In genomic region chr14:45878428-45878827, GRCm38 (mm10) we compare ENCODE assay signal across 8 mouse cellular contexts.
DNase-seq lines count a peak whose midpoint lies in the region; ATAC-seq and TF ChIP-seq lines count a peak whose summit lies in the region.

No protein-coding gene starts in this region.

- WGBS in liver, embryonic 11.5 days, result 20% methylated on average over 9 of the region's 9 CpGs
- 18% methylated on average over 9 of the region's 9 CpGs for WGBS in neural tube, embryonic 14.5 days
- 24% methylated on average over 9 of the region's 9 CpGs for WGBS in thymus, adult 2 months

- peak; percentile 39 for DNase-seq in layer of hippocampus, adult 11-12 months (ENCODE audit: low spot score)
- no peak for DNase-seq in layer of hippocampus, adult 9-10 months (ENCODE audit: low spot score)
- peak; percentile 69 for DNase-seq in embryo, embryonic 10 days (ENCODE audit: low spot score)
- peak; percentile 47 for DNase-seq in kidney, adult 9 months
- DNase-seq in liver, embryonic 11.5 days (ENCODE audit: low spot score), result peak; percentile 33
- no peak for DNase-seq in thymus, adult 2 months

- no peak overlapping the region for H3K4me3 ChIP-seq in liver, embryonic 11.5 days (ENCODE audit: low read depth, low read length)
- no peak overlapping the region for H3K4me3 ChIP-seq in neural tube, embryonic 14.5 days (ENCODE audit: low read depth, low read length)
- no peak overlapping the region for H3K4me3 ChIP-seq in thymus, adult 2 months (ENCODE audit: control insufficient read depth, insufficient read depth, low read length)

- no peak overlapping the region for H3K4me2 ChIP-seq in liver, embryonic 11.5 days
- H3K4me2 ChIP-seq in neural tube, embryonic 14.5 days (ENCODE audit: low read depth, low read length), result peak overlapping the region; percentile 8; the same call in 1 of the 2 replicates

- ATAC-seq in granulocyte monocyte progenitor cell, adult 5-6 weeks (replicated peaks; ENCODE audit: poor library complexity, severe bottlenecking), result 0 out of 2 replicates have a peak, but pooled peaks have one; percentile 27
- no peak for ATAC-seq in liver, embryonic 11.5 days (replicated peaks; ENCODE audit: low FRiP score)
- ATAC-seq in neural tube, embryonic 14.5 days (ENCODE audit: low read depth), result peak; percentile 79; the same call in 1 of the 2 replicates

- no peaks in the 10 kb centered on the region for H3K4me1 ChIP-seq in liver, embryonic 11.5 days (replicated peaks; ENCODE audit: control insufficient read depth, insufficient read depth, low read length)
- H3K4me1 ChIP-seq in neural tube, embryonic 14.5 days (ENCODE audit: control insufficient read depth, insufficient read depth, low read length), result no peaks in the 10 kb centered on the region
- H3K4me1 ChIP-seq in thymus, adult 2 months (replicated peaks; ENCODE audit: control insufficient read depth, insufficient read depth, low read length), result no peaks in the 10 kb centered on the region

- no peak for TF ChIP-seq CTCF in thymus, adult 2 months (IDR thresholded peaks at IDR 0.05; ENCODE audit: borderline replicate concordance, control insufficient read depth, extremely low read depth, insufficient read depth, low read length, poor library complexity)

- H3K27me3 ChIP-seq in liver, embryonic 11.5 days (replicated peaks; ENCODE audit: control insufficient read depth, insufficient read depth, low read length), result no peaks in the 10 kb centered on the region
- H3K27me3 ChIP-seq in neural tube, embryonic 14.5 days (ENCODE audit: control insufficient read depth, insufficient read depth, low read length), result no peaks in the 10 kb centered on the region
- H3K27me3 ChIP-seq in thymus, adult 2 months (ENCODE audit: control insufficient read depth, insufficient read depth, low read length), result no peaks in the 10 kb centered on the region

- no peak overlapping the region for H3K9ac ChIP-seq in liver, embryonic 11.5 days (ENCODE audit: low read depth, low read length)
- H3K9ac ChIP-seq in neural tube, embryonic 14.5 days (replicated peaks; ENCODE audit: low read depth, low read length), result no peak overlapping the region

- H3K36me3 ChIP-seq in liver, embryonic 11.5 days (ENCODE audit: control insufficient read depth, insufficient read depth, low read length), result no peaks in the 10 kb centered on the region
- H3K36me3 ChIP-seq in neural tube, embryonic 14.5 days (ENCODE audit: control insufficient read depth, insufficient read depth, low read length), result no peaks in the 10 kb centered on the region
- H3K36me3 ChIP-seq in thymus, adult 2 months (ENCODE audit: control insufficient read depth, insufficient read depth, low read length), result no peaks in the 10 kb centered on the region

- no peaks in the 10 kb centered on the region for H3K9me3 ChIP-seq in liver, embryonic 11.5 days (ENCODE audit: control insufficient read depth, low read length)
- H3K9me3 ChIP-seq in neural tube, embryonic 14.5 days (ENCODE audit: control insufficient read depth, low read length), result no peaks in the 10 kb centered on the region

- no peak overlapping the region for H3K27ac ChIP-seq in liver, embryonic 11.5 days (ENCODE audit: low read depth, low read length)
- H3K27ac ChIP-seq in neural tube, embryonic 14.5 days (ENCODE audit: low read depth, low read length), result no peak overlapping the region
- no peak overlapping the region for H3K27ac ChIP-seq in thymus, adult 2 months (ENCODE audit: control insufficient read depth, insufficient read depth, low read length)

- no peak for TF ChIP-seq POLR2A in thymus, adult 2 months (IDR thresholded peaks at IDR 0.05; ENCODE audit: control insufficient read depth, extremely low read depth, insufficient read depth, low read length, poor library complexity)

Comparison
In these comparisons a context has a peak if more than half of its experiments do, and no peak if none do; other contexts are left out.
1. DNase-seq: peak in layer of hippocampus, adult 11-12 months (single experiment), embryo, embryonic 10 days (single experiment), kidney, adult 9 months (single experiment) and liver, embryonic 11.5 days (single experiment); none in layer of hippocampus, adult 9-10 months (single experiment) and thymus, adult 2 months (single experiment).